Mouse (Mus musculus): Measurements from ENCODE around the gene Ccdc71. TPM values are rescaled to one million over a fixed set of nuclear protein-coding genes. Genes with fewer than 3 reads are reported as not detected.
A peak's percentile ranks its signal among the peaks of the same experiment; 100 is the strongest.

Ccdc71 gene
- polyA plus RNA-seq, 1 experiment from 2014 or later = 56.3 TPM

DNA sequence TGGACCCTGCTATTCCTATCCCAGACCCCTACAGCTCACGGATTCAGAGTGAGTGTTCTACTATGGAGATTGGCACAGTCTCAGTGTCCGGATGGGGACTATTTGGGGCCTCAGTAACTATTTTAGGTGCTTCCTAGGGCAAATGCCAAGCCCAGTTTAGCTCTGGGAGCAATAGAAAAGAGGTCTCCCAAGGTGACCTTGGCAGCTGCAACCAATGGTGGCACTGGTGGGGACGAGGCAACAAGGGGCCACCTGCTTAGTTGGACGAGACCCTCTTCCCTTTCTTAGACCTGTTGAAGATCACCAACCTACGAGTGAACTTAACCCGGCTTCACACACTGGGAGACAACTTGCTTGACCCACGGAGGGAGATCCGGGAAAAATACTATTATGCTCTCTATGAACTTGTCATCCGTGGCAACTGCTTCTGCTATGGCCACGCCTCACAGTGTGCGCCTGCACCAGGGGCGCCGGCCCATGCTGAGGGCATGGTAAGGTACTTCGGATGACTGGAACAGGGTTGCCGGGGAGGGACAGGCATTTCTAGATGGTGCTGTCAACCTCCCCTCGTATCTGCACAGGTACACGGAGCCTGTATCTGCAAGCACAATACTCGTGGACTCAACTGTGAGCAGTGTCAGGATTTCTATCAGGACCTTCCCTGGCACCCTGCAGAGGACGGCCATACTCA is 21.3 kb downstream of the Ccdc71 start:
- ATAC-seq (ENCODE audit: insufficient number of reproducible peaks, low FRiP score, low TSS enrichment, low read depth) = no peak
- Histone ChIP-seq H3K4me1 (peaks cover 28% of the 10 kb centered on the region), H3K27me3 (no peaks in the 10 kb centered on the region), H3K9me3 (no peaks in the 10 kb centered on the region), H3K27ac (no peak overlapping the region), H3K4me3 (no peak overlapping the region), H3K36me3 (peaks cover 56% of the 10 kb centered on the region), H3K4me2 (no peak overlapping the region), H3K9ac (no peak overlapping the region)
- 86% methylated on average over 19 of the region's 19 CpGs for WGBS

DNA sequence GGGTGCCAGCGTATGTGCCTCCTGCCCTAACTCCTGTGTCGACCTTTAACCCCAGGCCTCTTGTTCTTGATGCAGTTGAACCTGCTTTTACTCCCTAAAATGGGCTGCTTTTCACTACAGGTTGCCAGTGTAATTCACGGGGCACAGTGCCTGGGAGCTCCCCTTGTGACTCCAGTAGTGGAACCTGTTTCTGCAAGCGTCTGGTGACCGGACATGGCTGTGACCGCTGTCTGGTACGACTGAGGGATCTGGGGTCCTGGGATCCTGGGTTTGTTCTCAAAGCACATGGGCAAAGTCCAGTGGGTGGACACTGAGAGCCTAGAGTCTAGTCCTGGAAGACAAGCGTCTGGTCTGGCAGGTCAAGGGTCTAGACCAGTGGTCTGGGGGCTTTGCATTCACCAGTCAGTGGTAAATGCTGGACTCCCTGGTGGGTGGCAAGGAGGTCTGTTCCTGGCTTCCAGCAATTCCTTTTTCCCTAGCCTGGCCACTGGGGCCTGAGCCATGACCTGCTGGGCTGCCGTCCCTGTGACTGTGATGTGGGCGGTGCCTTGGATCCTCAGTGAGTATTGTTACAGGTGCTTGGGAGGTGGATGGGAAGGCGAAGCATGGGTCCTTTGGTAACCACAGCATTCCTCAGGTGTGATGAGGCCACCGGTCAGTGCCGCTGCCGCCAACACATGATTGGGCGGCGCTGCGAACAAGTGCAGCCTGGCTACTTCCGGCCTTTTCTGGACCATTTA is 22.9 kb downstream of the Ccdc71 start:
- H3K9ac ChIP-seq = no peak overlapping the region
- WGBS = 91% methylated on average over 18 of the region's 18 CpGs
- no peak overlapping the region for H3K4me3 ChIP-seq
- H3K27ac ChIP-seq = no peak overlapping the region
- peaks cover 28% of the 10 kb centered on the region for H3K4me1 ChIP-seq
- H3K4me2 ChIP-seq = no peak overlapping the region
- ATAC-seq (ENCODE audit: insufficient number of reproducible peaks, low FRiP score, low TSS enrichment, low read depth) = no peak
- H3K36me3 ChIP-seq = peaks cover 71% of the 10 kb centered on the region
- no peaks in the 10 kb centered on the region for H3K9me3 ChIP-seq
- no peaks in the 10 kb centered on the region for H3K27me3 ChIP-seq

GRCm38 (mm10) chr9:108484021-108484420 is 23.7 kb downstream of the Ccdc71 start:
- Histone ChIP-seq H3K4me1 (peaks cover 26% of the 10 kb centered on the region), H3K9ac (no peak overlapping the region), H3K4me3 (no peak overlapping the region), H3K27ac (no peak overlapping the region), H3K27me3 (no peaks in the 10 kb centered on the region), H3K9me3 (no peaks in the 10 kb centered on the region), H3K36me3 (peaks cover 79% of the 10 kb centered on the region), H3K4me2 (no peak overlapping the region)
- no peak for ATAC-seq (ENCODE audit: insufficient number of reproducible peaks, low FRiP score, low TSS enrichment, low read depth)
- WGBS = 93% methylated on average over 15 of the region's 15 CpGs

- no peaks in the 10 kb centered on the region for H3K9me3 ChIP-seq
- H3K4me3 ChIP-seq = no peak overlapping the region
- ATAC-seq (ENCODE audit: insufficient number of reproducible peaks, low FRiP score, low TSS enrichment, low read depth) = no peak
- peaks cover 25% of the 10 kb centered on the region for H3K4me1 ChIP-seq
- no peak overlapping the region for H3K9ac ChIP-seq
- H3K4me2 ChIP-seq = no peak overlapping the region
- 94% methylated on average over 19 of the region's 19 CpGs for WGBS
- H3K27me3 ChIP-seq = no peaks in the 10 kb centered on the region
- no peak overlapping the region for H3K27ac ChIP-seq
- H3K36me3 ChIP-seq = peaks cover 89% of the 10 kb centered on the region
Measured at GRCm38 (mm10) chr9:108485301-108485875, 25.1 kb downstream of the Ccdc71 start.

DNA sequence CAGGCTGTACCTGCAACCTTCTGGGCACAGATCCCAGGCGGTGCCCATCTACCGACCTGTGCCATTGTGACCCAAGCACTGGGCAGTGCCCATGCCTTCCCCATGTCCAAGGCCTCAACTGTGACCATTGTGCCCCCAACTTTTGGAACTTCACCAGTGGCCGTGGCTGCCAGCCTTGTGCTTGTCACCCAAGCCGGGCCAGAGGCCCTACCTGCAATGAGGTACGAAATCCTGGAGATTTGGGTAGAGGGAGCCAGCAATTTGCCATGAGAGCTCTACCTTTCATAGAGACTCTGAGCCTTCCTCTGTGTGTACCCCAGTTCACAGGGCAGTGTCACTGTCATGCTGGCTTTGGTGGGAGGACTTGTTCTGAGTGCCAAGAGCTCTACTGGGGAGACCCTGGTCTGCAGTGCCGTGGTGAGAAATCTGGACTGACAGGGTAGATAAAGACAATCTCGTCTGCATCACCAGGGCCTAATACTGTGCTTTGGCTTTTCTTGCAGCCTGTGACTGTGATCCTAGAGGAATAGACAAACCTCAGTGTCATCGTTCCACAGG is 26.7 kb downstream of the Ccdc71 start:
- H3K9ac ChIP-seq = no peak overlapping the region
- H3K4me3 ChIP-seq = no peak overlapping the region
- H3K27ac ChIP-seq = no peak overlapping the region
- no peak overlapping the region for H3K4me2 ChIP-seq
- no peaks in the 10 kb centered on the region for H3K27me3 ChIP-seq
- H3K36me3 ChIP-seq = peaks cover 79% of the 10 kb centered on the region
- peaks cover 18% of the 10 kb centered on the region for H3K4me1 ChIP-seq
- no peak for ATAC-seq (ENCODE audit: insufficient number of reproducible peaks, low FRiP score, low TSS enrichment, low read depth)
- H3K9me3 ChIP-seq = no peaks in the 10 kb centered on the region
- WGBS = 95% methylated on average over 8 of the region's 8 CpGs

DNA sequence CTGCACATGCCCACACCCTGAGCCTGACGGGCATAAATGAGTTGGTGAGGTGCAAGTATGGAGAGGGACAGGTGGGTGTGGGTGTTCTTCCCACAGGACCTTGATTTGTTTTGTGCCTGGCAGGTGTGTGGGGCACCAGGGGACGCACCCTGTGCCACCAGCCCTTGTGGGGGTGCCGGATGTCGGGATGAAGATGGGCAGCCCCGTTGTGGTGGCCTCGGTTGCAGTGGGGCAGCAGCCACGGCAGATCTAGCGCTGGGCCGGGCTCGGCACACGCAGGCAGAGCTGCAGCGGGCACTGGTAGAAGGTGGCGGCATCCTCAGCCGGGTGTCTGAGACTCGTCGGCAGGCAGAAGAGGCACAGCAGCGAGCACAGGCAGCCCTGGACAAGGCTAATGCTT is 28.1 kb downstream of the Ccdc71 start:
- 93% methylated on average over 17 of the region's 17 CpGs for WGBS
- Histone ChIP-seq H3K4me3 (no peak overlapping the region), H3K36me3 (peaks cover 79% of the 10 kb centered on the region), H3K4me2 (no peak overlapping the region), H3K27ac (no peak overlapping the region), H3K27me3 (no peaks in the 10 kb centered on the region), H3K4me1 (peaks cover 24% of the 10 kb centered on the region), H3K9ac (no peak overlapping the region), H3K9me3 (no peaks in the 10 kb centered on the region)
- no peak for ATAC-seq (ENCODE audit: insufficient number of reproducible peaks, low FRiP score, low TSS enrichment, low read depth)

GRCm38 (mm10) chr9:108489215-108489614 is 28.9 kb downstream of the Ccdc71 start:
- Histone ChIP-seq H3K9ac (no peak overlapping the region), H3K27me3 (no peaks in the 10 kb centered on the region), H3K27ac (peak overlapping the region; percentile 98), H3K4me2 (no peak overlapping the region), H3K9me3 (no peaks in the 10 kb centered on the region), H3K36me3 (peaks cover 79% of the 10 kb centered on the region), H3K4me1 (peaks cover 24% of the 10 kb centered on the region), H3K4me3 (no peak overlapping the region)
- 96% methylated on average over 20 of the region's 20 CpGs for WGBS
- no peak for ATAC-seq (ENCODE audit: insufficient number of reproducible peaks, low FRiP score, low TSS enrichment, low read depth)

DNA sequence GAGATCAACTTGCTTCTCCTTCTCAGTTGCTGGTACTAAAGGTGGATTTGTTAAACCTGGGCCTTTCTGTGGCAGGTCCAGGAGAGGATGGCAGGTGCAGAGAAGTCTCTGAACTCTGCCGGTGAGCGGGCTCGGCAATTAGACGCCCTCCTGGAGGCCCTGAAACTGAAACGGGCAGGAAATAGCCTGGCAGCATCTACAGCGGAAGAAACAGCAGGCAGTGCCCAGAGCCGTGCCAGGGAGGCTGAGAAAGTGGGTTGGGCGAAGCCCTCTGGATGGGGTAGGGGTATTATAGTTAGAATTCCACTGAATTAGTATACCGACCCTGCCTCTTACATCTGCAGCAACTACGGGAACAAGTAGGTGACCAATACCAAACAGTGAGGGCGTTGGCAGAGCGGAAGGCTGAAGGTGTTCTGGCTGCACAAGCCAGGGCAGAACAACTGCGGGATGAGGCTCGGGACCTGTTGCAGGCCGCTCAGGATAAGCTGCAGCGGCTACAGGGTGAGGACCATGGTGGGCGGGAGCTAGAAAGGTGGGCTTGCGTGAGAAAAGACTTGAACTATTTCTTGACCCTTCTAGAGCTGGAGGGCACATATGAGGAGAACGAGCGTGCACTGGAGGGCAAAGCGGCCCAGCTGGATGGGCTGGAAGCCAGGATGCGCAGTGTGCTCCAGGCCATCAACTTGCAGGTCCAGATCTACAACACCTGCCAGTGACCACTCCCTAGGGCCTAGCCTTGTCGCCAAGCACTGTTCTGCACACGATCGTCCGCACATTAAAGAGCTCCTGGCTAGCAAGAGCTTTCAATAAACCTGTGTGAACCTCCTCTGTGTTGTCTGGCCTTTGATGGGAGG is 29.6 kb downstream of the Ccdc71 start:
- Histone ChIP-seq H3K9me3 (no peaks in the 10 kb centered on the region), H3K9ac (no peak overlapping the region; the same call in 1 of the 2 replicates), H3K36me3 (peaks cover 81% of the 10 kb centered on the region), H3K4me1 (peaks cover 24% of the 10 kb centered on the region), H3K4me3 (peak overlapping the region; percentile 97), H3K27me3 (no peaks in the 10 kb centered on the region), H3K4me2 (peak overlapping the region; percentile 82), H3K27ac (peak overlapping the region; percentile 98)
- WGBS = 56% methylated on average over 26 of the region's 26 CpGs
- ATAC-seq (ENCODE audit: insufficient number of reproducible peaks, low FRiP score, low TSS enrichment, low read depth) = no peak

GRCm38 (mm10) chr9:108490559-108491285 is 30.4 kb downstream of the Ccdc71 start, which contains the start of gene Usp19:
TSS of gene Usp19 (plus strand) at chr9:108490602.
- peak; percentile 87 for ATAC-seq (ENCODE audit: insufficient number of reproducible peaks, low FRiP score, low TSS enrichment, low read depth)
- under 1% methylated on average over 68 of the region's 69 CpGs for WGBS
- H3K36me3 ChIP-seq = peaks cover 81% of the 10 kb centered on the region

DNA sequence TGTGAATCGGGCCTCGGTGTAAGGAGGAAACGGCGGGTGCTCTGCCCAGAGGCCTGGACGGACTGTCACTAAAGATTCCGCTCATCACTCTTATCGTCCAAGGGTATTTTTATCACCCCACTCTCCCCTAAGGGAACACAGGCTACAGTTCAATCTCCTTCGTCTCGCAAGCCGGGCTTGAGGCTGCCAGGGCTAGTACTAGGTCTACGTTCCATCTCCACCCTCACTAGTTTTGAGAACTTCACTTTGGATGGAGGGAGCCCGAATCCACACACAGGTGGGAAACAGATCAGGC is 30.9 kb downstream of the Ccdc71 start:
- Histone ChIP-seq H3K36me3 (peaks cover 81% of the 10 kb centered on the region), H3K9ac (peak overlapping the region; percentile 97), H3K4me3 (peak overlapping the region; percentile 97), H3K4me2 (peak overlapping the region; percentile 82), H3K9me3 (no peaks in the 10 kb centered on the region), H3K27ac (peak overlapping the region; percentile 98), H3K4me1 (peaks cover 24% of the 10 kb centered on the region), H3K27me3 (no peaks in the 10 kb centered on the region)
- 7% methylated on average over 12 of the region's 12 CpGs for WGBS
- ATAC-seq (ENCODE audit: insufficient number of reproducible peaks, low FRiP score, low TSS enrichment, low read depth) = no peak

More at GRCm38 (mm10) chr9:108490559-108491285, 30.4 kb downstream of the Ccdc71 start, which contains the start of gene Usp19:
- H3K27me3 ChIP-seq = no peaks in the 10 kb centered on the region
- peak within 1 kb of the TSS; percentile 98 for H3K27ac ChIP-seq
- H3K4me3 ChIP-seq = peak within 1 kb of the TSS; percentile 97
- H3K9me3 ChIP-seq = no peaks in the 10 kb centered on the region
- H3K4me1 ChIP-seq = peaks cover 24% of the 10 kb centered on the region
- peak within 1 kb of the TSS; percentile 97 for H3K9ac ChIP-seq
- peak within 1 kb of the TSS; percentile 82 for H3K4me2 ChIP-seq

Measured in limb, embryonic 15.5 days (tissue).